Mouse (Mus musculus): ENCODE results near the gene Gpr153. TPM values are rescaled to one million over a fixed set of nuclear protein-coding genes. Genes with fewer than 3 reads are reported as not detected.

Gene Gpr153
- polyA plus RNA-seq, 1 experiment, result 0.47 TPM

DNA sequence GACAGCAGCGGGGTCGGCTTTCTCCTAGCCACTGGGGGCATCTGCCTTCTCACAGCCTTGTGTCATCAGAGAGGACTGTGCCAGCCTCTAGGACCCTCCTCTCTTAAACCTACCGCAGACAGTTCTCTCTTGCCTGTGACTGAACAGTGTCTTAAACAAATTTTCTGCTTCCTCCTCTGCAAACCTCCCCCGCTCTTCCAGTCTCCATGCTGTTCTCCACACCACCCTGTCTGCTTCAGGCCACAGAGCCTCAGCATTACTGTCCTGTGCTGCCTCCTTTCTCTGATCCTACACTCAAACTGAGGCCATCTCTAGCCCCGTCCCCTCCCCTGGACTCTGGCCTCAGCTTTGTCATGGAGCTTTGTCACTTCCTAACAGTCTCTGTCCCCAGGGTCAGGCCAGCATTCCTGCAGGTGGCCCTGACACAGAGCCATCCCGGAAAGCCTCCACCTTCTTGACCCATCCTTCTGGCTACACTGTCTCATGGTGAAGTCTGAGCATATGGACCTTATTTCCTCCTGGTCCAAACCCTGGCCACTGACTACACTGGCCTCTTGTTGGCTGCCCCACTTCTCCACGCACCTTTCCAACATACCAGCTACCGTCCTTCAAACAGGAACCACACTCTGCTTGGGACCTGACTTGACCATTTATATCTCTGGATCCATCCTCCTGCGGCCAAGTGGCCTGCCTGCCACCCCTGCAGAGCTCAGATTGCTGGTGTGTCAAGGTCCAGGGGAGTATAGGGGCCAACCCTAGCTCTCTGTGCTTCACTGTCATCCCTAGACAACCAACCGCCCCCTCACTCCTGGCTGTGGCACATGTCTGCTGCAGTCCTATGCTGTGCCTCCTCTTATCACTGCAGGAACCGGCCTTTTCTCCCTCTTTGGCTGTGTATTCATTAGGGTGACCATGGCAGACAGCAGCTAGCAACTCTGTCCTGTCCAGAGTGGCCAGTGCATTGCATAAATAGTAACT, 29.2 kb upstream of the Gpr153 start:
- TF ChIP-seq POLR2A (IDR thresholded peaks at IDR 0.05; ENCODE audit: borderline replicate concordance, low read depth, low read length) (no peak), CTCF (IDR thresholded peaks at IDR 0.05; ENCODE audit: low read depth, low read length) (no peak)
- H3K27ac ChIP-seq (ENCODE audit: insufficient read depth, low read depth, low read length), result no peak overlapping the region
- no peaks in the 10 kb centered on the region; the same call in 1 of the 2 replicates for H3K4me1 ChIP-seq (ENCODE audit: control insufficient read depth, insufficient read depth, low read length)
- H3K4me3 ChIP-seq (ENCODE audit: insufficient read depth, low read length), result no peak overlapping the region

DNA sequence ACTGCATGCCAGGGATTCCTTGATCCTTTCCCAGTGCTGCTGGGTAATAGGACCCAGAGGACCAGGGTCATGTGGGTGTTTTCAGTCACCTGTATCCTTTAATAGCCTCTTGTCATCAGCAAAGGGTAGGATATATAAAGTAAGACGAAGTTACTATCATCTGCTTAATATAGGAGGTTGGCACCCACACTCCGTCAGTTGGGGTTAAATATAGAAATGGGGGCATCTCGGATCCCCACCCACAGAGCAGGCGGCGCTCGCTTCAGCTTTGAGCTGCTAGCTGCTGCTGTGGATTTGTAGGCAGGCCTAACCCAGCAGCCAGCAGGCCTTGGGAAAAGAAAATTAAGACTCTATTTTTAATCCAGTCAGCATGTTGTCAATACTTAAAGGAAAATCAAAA, 28.0 kb upstream of the Gpr153 start:
- Histone ChIP-seq H3K4me1 (ENCODE audit: control insufficient read depth, insufficient read depth, low read length) (no peaks in the 10 kb centered on the region; the same call in 1 of the 2 replicates), H3K27ac (ENCODE audit: insufficient read depth, low read depth, low read length) (no peak overlapping the region), H3K4me3 (ENCODE audit: insufficient read depth, low read length) (no peak overlapping the region)
- TF ChIP-seq CTCF (IDR thresholded peaks at IDR 0.05; ENCODE audit: low read depth, low read length) (no peak), POLR2A (IDR thresholded peaks at IDR 0.05; ENCODE audit: borderline replicate concordance, low read depth, low read length) (no peak)

DNA sequence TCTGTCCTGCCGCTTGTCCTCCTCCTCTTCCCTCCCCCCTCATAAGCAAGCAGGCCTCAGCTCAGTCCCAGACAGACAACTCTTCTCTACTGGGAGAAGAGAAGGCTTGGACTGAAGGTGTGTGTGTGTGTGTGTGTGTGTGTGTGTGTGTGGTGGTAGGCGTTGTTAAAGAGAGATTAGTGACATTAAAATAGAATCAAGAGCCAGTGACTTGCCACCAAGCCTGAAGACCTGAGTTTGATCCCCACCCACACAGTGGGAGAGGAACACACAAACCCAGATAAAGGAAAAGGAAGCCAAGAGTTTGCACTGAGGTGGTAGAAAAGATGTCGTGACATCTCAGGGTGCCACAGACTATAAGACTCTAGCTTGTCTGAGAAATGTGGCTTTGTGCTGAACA, 26.8 kb upstream of the Gpr153 start:
- TF ChIP-seq POLR2A (IDR thresholded peaks at IDR 0.05; ENCODE audit: borderline replicate concordance, low read depth, low read length) (no peak), CTCF (IDR thresholded peaks at IDR 0.05; ENCODE audit: low read depth, low read length) (no peak)
- Histone ChIP-seq H3K4me1 (ENCODE audit: control insufficient read depth, insufficient read depth, low read length) (no peaks in the 10 kb centered on the region; the same call in 1 of the 2 replicates), H3K4me3 (ENCODE audit: insufficient read depth, low read length) (no peak overlapping the region), H3K27ac (ENCODE audit: insufficient read depth, low read depth, low read length) (no peak overlapping the region)

DNA sequence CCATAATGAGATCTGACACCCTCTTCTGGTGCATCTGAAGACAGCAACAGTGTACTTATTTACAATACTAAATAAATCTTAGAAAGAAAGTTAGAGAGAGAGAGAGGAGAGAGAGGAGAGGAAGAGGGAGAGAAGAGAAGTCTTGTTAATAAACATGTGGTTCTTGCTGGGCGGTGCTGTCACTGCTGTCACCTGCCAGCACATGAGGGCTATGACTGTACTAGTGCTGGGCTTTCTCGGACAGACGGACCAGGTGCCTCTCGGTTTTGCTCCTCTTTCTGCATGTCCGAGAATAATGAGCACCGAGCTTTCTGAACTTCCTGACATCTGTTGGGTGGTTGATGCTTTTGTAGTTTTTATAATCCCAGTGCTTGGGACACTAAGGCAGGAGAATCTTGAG, 23.4 kb upstream of the Gpr153 start:
- no peak overlapping the region for H3K27ac ChIP-seq (ENCODE audit: insufficient read depth, low read depth, low read length)
- no peak overlapping the region for H3K4me3 ChIP-seq (ENCODE audit: insufficient read depth, low read length)
- H3K4me1 ChIP-seq (ENCODE audit: control insufficient read depth, insufficient read depth, low read length), result no peaks in the 10 kb centered on the region; the same call in 1 of the 2 replicates
- TF ChIP-seq CTCF (IDR thresholded peaks at IDR 0.05; ENCODE audit: low read depth, low read length) (no peak), POLR2A (IDR thresholded peaks at IDR 0.05; ENCODE audit: borderline replicate concordance, low read depth, low read length) (no peak)

DNA sequence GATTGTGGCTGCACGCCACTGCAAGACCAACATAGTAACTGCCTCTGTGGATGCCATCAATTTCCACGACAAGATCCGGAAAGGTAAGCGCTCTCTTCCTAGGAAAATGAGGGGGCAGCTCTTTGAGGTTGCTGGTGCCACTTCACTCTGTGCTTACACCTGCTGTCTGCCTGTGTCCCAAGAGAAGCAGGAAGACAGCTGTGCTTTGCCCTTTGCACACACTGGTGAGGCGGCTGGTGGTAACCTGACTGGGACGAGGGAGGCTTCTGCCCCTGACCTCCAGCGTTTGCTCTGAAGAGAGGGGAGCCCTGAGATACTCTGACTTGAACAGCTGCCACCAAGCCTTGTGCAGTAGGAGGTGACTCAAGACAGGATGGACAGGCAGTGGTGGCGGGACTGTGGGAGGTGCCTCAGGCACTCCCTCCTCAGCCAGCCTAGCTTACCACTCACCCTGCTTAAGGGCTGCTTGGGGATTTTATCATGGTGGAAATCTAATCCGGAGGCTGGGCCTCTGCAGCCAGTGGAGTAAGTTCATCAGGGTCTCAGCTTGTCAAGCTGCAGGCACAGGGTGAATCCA, 20.8 kb upstream of the Gpr153 start:
- Histone ChIP-seq H3K4me1 (ENCODE audit: control insufficient read depth, insufficient read depth, low read length) (no peaks in the 10 kb centered on the region), H3K27ac (ENCODE audit: insufficient read depth, low read depth, low read length) (no peak overlapping the region), H3K4me3 (ENCODE audit: insufficient read depth, low read length) (no peak overlapping the region)
- TF ChIP-seq POLR2A (IDR thresholded peaks at IDR 0.05; ENCODE audit: borderline replicate concordance, low read depth, low read length), result no peak
- no peak for TF ChIP-seq CTCF (IDR thresholded peaks at IDR 0.05; ENCODE audit: low read depth, low read length)

DNA sequence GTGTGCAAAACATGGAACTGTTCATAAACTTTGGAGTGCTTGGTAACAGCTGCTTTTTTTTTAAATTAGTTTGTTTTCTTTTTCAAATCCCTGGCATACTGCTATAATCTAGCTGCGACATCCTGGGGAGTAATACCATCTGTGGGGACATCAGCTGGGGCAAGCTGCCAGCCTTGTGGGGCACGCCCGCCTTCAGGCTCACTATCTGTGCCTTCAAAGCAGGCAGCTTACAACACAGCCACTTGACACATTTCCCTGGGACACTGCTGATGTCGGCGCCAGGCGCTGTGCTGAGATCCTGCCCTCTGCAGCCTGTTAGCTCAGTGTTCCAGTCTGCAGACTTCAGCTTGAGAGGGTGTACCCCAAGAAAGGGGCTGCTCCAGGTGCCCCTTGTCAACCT, 17.0 kb upstream of the Gpr153 start:
- H3K4me1 ChIP-seq (ENCODE audit: control insufficient read depth, insufficient read depth, low read length), result peaks cover 14% of the 10 kb centered on the region
- H3K4me3 ChIP-seq (ENCODE audit: insufficient read depth, low read length), result no peak overlapping the region
- no peak overlapping the region for H3K27ac ChIP-seq (ENCODE audit: insufficient read depth, low read depth, low read length)
- TF ChIP-seq POLR2A (IDR thresholded peaks at IDR 0.05; ENCODE audit: borderline replicate concordance, low read depth, low read length), result no peak
- TF ChIP-seq CTCF (IDR thresholded peaks at IDR 0.05; ENCODE audit: low read depth, low read length), result no peak

DNA sequence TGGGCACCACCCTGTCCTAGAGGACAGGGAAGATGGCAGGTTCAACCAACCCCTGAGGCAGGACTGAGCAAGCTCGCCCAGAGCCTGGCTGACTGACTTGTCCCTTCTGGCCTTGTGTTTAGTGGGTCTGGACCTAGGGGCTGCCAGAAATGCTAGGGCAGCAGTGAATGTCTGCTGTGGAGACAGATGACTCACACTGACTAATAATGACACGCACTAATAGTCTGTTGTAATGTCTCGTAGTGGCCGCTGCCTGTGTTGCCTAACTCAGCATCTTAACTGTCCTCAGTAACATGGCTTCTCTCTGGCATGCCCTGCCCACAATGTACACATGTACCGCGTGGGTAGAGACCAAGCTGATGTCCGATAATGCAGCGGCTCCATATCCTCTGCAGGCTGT, 13.6 kb upstream of the Gpr153 start:
- Histone ChIP-seq H3K27ac (ENCODE audit: insufficient read depth, low read depth, low read length) (no peak overlapping the region), H3K4me1 (ENCODE audit: control insufficient read depth, insufficient read depth, low read length) (peaks cover 18% of the 10 kb centered on the region), H3K4me3 (ENCODE audit: insufficient read depth, low read length) (no peak overlapping the region)
- TF ChIP-seq POLR2A (IDR thresholded peaks at IDR 0.05; ENCODE audit: borderline replicate concordance, low read depth, low read length) (no peak), CTCF (IDR thresholded peaks at IDR 0.05; ENCODE audit: low read depth, low read length) (no peak)

DNA sequence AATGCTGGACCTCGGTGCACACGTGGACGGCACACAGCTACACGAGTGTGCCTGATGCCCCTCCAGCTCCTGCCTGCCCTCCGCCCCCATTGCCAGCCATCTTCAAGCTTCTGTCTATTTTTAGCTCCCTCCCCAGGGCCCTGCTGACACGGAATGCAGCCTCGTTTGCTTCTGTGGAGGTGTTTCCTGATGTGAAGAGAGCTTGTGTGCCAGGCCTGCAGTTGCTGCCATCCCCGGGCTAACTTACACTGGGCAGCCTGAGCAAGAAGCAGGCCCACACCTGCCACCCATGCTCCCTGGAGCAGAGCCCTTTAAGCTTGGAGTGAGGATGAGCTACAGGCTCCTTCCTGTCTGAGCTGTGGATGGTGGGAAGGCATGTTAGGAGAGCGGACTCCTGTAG, 11.8 kb upstream of the Gpr153 start:
- Histone ChIP-seq H3K4me1 (ENCODE audit: control insufficient read depth, insufficient read depth, low read length) (peaks cover 18% of the 10 kb centered on the region), H3K27ac (ENCODE audit: insufficient read depth, low read depth, low read length) (no peak overlapping the region)
- TF ChIP-seq POLR2A (IDR thresholded peaks at IDR 0.05; ENCODE audit: borderline replicate concordance, low read depth, low read length) (no peak), CTCF (IDR thresholded peaks at IDR 0.05; ENCODE audit: low read depth, low read length) (no peak)

DNA sequence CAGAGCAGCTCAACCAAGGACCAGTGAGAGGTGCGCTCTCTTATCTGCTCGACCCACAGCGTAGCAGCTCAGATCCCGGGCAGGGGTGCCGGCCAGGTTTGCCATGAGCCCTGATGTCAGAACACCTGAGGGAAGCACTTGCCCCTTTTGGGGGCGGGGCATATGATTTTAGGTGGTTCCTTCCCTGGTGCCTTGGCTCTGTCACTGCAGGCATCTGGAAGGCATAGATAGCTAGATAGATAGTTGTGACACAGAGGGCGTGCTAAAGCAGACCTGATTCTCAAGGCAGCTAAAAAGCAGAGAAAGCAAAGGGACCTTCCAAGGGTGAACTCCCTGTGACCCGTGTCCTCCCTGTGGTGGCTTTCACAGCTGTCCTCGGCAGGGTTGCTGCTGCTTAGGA, 10.9 kb upstream of the Gpr153 start:
- TF ChIP-seq CTCF (IDR thresholded peaks at IDR 0.05; ENCODE audit: low read depth, low read length), result no peak
- Histone ChIP-seq H3K27ac (ENCODE audit: insufficient read depth, low read depth, low read length) (no peak overlapping the region), H3K4me1 (ENCODE audit: control insufficient read depth, insufficient read depth, low read length) (peaks cover 18% of the 10 kb centered on the region), H3K4me3 (ENCODE audit: insufficient read depth, low read length) (no peak overlapping the region)

More for the DNA sequence above, 11.8 kb upstream of the Gpr153 start:
- no peak overlapping the region for H3K4me3 ChIP-seq (ENCODE audit: insufficient read depth, low read length)

Data from bone marrow macrophage, adult 2 months (primary cell).